Mouse (Mus musculus) spleen, postnatal 10 days (tissue): Measurements from ENCODE around the gene Gm15127.
"Not testable (repeated sequence)": the region's sequence is repeated elsewhere in the genome, so short reads cannot be mapped to it uniquely, and the experiment has no call there.

Experiments used
- DNase-seq, 2 experiments: peaks; one replicate each; pipeline ENCODE4 v3.0.0; 2021 to 2022; ENCODE audit warnings: low spot score in 2 of 2

Gm15127 gene

DNA sequence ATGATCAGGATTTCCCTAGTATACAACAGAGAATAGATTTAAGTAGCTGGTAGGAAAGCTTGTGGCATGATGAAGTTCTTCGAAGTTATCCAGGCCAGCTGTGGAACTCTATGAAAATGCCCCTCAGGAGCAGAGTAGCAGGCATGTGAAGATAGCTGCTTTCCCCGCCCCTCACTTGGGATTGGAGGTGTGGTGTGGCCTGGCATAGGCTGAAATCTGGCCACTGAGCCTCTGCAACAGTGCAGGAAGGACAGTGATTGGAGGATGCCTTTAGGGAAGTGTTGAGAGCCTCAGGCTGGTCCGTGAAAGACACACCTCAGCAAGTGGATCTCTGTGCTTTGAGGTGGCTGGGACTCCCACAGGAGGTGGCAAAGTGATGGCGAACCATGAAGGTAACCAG lies at the start of gene Gm15127:
Gm15127 (plus strand) TSS at position 301 of the 400 bp plus-strand sequence.
- not testable (repeated sequence) for DNase-seq

DNA sequence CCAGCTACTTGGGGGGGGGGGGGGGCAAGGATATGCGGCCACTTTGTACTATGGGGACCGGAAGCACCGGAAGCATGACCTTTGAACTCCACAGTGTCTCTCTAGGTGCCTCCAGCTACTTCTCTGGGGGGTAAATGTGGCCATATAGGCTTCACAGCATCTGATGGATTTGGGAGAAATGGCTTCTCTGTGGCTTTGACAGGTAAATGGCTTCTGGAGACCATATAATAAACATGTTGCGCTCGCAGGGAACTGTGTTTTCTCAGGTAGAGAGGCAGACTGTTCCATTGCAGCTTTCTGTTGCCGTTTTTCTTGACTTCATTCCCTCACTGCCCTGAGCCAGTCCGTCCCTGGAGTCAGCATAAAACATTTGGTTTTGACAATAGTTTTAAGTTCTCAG lies 48.3 kb upstream of the Gm15127 start, which contains the start of gene Gm8334:
Gm8334 (minus strand) TSS at position 101 of the 400 bp plus-strand sequence.
- not testable (repeated sequence) for DNase-seq

DNA sequence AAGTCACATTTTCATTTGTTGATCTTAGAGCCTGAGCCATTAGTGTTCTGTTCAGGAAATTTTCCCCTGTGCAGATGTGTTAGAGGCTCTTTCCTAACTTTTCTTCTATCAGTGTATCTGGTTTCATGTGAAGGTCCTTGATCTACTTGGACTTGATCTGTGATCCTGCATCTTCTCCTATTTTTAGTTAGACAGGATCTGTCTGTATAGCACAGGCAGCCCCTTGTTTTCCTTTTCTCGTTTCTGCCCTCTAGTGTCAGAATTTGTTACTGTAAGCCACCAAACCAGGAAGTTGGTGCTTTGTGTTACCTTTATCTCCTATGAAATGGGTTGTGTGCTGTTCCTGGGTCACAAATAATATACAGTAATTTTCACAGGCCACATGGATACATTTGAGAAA lies 12.9 kb downstream of the Gm15127 start:
- not testable (repeated sequence) for DNase-seq
